Mouse (Mus musculus) retina, embryonic 14.5 days (tissue): ENCODE data around the gene Vsig2.

Experiments used
- DNase-seq: peaks from one replicate; pipeline ENCODE4 v3.0.0-alpha.2; 2015; ENCODE audit warnings: low spot score

Vsig2 gene

GRCm38 (mm10) chr9:37536851-37537250, 2.2 kb upstream of the Vsig2 start:
- no peak for DNase-seq

DNA sequence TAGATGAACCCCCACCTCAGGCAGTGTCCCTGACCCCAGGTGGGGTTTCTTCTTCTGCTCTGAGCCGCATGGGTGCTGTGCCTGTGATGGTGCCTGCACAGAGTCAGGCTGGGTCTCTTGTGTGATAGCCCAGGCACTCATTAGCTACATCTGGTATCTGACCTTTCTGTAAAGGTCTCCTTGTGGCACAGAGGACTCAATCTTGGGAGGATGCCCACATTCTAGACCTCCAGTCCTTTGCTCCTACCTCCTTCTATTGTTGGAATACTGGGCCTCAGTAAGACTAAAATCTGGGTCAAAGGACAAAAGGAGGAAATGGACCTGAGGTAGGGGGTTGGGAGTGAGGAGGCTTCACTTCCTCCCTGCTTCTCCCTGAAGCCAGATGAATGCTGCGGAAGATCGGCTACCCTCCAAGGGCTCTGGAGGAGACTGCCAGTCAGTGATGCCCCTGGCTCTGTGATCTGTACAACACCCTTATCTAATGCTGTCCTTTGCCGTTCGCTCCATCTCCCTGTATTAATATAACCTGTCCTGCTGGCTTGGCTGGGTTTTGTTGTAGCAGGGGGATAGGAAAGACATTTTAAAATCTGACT, 1.3 kb upstream of the Vsig2 start:
- DNase-seq: no peak

DNA sequence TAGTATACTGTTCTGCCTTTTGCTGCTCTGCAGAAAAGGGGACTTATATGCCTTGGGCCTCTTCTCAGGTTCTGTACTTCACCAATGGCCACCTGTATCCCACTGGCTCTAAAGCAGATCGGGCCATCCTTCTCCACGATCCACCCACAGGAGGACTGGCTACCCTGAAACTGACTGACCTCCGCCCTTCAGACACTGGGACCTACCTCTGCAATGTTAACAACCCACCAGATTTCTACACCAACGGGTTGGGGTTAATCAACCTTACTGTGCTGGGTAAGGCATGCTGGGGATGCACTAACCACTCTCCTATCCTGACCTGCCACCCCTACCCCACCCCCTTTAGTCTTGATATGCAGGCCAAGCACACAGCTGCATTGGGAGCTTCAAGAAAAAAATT, 1.2 kb downstream of the Vsig2 start:
- no peak for DNase-seq

DNA sequence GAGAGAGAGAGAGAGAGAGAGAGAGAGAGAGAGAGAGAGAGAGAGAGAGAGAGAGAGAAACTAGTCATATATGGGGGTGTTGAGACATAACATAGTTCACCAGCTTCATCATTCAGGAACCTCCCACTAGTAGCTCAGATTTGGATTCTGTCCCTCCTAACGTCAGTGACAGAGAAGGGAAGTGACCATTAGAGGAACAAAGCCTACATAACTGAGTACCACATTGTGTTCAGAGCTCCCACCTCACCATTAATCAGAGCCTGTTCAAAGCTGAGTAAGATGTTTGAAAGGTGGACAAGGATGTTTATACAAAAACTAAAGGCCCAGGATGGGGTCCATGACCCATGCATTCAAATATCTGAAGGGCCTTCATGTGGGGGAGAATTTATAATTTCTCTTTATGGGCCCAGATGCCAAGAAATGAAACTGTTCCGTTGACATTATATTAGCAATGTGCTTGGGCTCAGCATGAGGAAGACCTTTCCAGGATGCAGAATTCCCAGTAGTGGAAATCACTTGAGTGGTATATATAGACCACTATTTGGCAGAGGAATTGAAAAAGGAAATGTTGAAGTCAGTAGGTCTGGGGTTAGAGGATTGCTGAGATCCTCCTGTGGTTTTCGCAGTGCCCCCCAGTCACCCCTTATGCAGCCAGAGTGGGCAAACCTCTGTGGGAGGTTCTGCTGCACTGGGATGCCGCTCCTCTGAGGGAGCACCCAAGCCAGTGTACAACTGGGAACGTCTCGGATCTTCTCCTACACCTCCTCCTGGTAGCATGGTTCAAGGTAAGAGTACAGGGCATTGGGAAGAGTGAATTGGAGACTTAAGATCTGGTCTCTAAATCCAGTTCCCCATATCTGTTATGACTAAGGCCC, 1.9 kb downstream of the Vsig2 start:
- no peak for DNase-seq

DNA sequence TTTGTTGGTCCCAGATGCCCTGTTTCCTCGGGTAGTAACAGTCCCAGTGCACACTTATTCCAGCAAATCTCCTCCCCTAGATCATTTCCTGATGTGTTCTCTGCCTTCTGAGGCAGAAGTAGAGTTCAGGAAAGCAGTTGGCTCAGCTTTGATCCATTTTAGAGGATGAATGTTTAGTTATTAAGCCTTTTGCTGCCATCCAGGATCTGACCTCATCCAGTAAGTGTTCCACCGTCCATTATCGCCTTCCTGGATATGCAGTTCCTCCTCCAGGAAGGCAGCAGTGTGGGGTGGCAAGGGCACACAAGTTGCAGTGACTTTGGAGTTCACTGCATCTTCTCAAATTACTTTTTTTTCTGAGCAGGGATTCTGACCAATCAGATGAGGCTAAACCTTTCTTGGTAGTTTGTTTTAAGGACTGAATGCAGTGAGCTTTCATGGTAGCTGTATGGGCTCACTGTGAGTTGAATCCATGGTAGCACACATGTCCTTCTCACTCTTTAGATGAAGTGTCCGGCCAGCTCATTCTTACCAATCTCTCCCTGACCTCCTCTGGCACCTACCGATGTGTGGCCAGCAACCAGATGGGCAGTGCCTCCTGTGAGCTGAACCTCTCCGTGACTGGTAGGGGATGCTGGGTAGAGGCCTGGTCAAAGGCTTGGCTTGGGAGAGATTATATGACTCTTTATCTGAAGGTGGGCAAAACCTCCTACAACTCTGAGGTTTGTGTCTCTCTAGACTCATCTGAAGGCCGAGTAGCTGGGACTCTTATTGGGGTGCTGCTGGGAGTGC, 3.0 kb downstream of the Vsig2 start:
- DNase-seq: no peak

- DNase-seq: no peak
These were observed 4.9 kb downstream of the Vsig2 start for GRCm38 (mm10) chr9:37543869-37544440.

- DNase-seq: peak; percentile 71
These were observed 5.6 kb downstream of the Vsig2 start for GRCm38 (mm10) chr9:37544447-37545165.

DNA sequence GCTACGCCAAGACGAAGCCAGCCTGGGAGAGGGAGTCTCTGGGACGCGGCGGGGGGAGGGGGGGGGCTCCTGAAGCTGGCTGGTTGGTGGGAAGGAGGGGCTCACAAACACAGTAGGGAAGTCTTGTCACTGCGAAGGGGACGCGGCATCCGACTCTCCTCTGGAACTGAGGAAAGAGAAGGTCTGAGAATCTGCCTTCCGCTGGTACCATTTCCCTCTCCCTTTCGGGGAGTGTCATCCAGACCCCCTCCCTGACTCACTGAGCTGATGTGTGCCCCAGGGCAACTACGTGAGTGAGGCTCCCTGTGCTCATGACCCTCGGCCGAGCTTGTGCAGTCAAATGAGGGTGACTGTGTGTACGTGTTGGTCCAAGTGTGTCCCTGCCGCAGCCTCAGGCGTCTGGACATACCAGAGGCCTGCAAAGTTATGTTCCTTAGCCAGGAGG, 6.1 kb downstream of the Vsig2 start:
- DNase-seq: no peak

GRCm38 (mm10) chr9:37545847-37546452, 6.9 kb downstream of the Vsig2 start:
- no peak for DNase-seq

DNA sequence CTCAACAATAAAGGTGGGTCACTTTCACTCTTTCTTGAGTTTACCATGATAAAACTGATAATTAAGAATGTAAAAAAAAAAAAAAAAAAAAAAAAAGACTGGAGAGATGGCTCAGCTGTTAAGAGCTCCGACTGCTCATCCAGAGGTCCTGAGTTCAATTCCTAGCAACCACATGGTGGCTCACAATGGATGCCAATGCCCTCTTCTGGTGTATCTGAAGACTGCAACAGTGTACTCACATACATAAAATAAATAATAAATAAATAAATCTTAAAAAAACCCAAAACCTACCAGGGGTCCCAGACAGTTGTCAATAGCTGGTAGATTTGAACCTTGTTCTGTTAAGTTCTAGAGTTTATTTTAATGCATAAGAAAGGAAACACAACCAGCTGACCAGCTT, 7.8 kb downstream of the Vsig2 start:
- DNase-seq: no peak

GRCm38 (mm10) chr9:37550435-37550834, 11.4 kb downstream of the Vsig2 start:
- no peak for DNase-seq

DNA sequence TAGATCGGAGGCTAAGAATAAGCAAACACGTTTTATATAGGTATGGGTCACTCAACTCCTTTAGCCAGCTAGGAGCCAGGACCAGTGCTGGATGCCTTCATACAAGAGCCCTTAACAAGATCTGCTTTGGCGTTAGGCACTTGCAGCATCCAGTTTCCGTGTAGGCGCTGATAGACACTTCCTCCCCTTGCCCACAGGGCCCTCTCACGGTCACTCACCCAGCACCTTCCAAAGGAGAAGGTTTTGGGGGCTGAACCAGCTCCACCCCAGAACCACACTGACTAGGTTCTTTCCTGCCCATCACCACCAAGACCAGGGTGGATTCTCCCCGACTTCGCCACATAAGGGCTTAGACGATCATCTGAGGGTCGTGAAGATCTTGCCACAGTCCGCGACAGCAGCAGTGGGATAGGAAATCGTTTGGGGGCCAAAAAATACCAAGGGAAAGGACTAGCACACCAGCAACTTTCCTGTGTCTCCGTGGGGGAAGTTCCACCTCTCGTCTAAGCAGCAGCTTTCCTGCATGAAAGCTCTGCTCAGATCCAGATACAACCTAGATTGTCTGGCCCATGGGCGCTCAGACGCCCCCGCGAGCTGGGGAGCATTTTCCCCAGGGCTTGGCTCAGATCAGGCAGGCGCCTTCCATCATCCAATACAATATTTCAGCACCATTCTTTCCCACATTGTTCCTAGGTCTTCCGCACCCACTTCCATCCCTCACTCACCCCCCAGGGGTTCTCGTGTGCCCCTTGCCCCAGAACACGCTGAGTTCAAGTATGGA, 12.9 kb downstream of the Vsig2 start:
- no peak for DNase-seq

GRCm38 (mm10) chr9:37552536-37553293, 13.7 kb downstream of the Vsig2 start, which contains the start of gene Nrgn:
TSS of gene Nrgn (minus strand) at chr9:37552904.
- peak; percentile 80 for DNase-seq

- no peak for DNase-seq
These were observed 15.2 kb downstream of the Vsig2 start for GRCm38 (mm10) chr9:37554279-37554678.

GRCm38 (mm10) chr9:37554838-37555748, 16.0 kb downstream of the Vsig2 start, which contains the start of gene Siae:
TSS of gene Siae (plus strand) at chr9:37555698.
- no peak for DNase-seq

DNA sequence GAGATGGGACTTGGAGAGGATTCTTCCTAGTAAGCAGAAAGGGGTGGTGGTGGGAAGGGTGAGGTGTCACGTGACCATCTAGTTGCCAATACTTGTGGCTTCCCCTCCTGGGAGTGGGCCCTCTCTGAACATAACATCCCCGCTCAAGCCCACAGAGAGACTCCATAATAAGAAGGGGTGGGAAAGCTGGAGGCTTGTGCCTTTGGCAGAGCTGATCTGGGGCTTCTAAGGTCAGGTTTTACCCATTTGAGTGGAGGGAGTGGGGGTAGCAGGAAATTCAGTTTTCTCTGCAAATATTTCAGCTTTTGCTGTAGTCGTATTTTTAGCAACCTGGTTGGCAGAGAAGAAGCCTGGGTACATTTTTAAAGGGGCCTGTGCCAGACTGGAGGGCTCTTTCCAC, 17.3 kb downstream of the Vsig2 start:
- DNase-seq: no peak

- no peak for DNase-seq
These were observed 21.6 kb downstream of the Vsig2 start for GRCm38 (mm10) chr9:37560617-37561016.

- no peak for DNase-seq
These were observed 24.8 kb downstream of the Vsig2 start for GRCm38 (mm10) chr9:37563805-37564204.
